Comparison of ENCODE assay signal across 8 mouse cellular contexts in the genomic region with DNA sequence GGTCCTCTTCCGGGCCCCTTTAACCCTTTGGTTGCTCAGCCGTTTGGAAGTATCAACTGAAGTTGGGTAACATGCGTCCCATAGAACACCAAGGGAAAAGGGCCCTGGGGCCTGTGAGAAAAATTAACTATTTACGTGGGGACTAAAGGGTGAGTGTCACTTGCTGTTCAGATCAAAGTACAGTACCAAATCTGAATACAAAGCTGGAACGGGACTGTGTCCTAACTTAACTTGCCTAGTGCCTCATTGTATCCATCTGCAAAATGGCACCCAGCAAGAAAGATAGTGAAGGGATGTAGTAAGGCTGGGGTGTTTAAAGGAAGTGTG. TPM values are rescaled to one million over a fixed set of nuclear protein-coding genes. Genes with fewer than 3 reads are reported as not detected.
DNase-seq lines count a peak whose midpoint lies in the region; ATAC-seq and TF ChIP-seq lines count a peak whose summit lies in the region.

No protein-coding gene starts in this region.

- TF ChIP-seq POLR2A in lung, adult 2 months (IDR thresholded peaks at IDR 0.05; ENCODE audit: borderline replicate concordance, extremely low read depth, low read depth, low read length): no peak

- WGBS in lung, adult 2 months: 11% methylated on average over 5 of the region's 5 CpGs
- WGBS in embryonic facial prominence, embryonic 13.5 days: 15% methylated on average over 5 of the region's 5 CpGs
- 14% methylated on average over 5 of the region's 5 CpGs for WGBS in intestine, embryonic 15.5 days
- WGBS in neural tube, embryonic 13.5 days: 23% methylated on average over 5 of the region's 5 CpGs

- no peak for DNase-seq in lung, adult 2 months
- DNase-seq in lung, postnatal 36 days: no peak
- no peak for DNase-seq in cerebellum, postnatal 14 days
- no peak for DNase-seq in urinary bladder, adult 18-20 months (ENCODE audit: low spot score in 2 of 2)

- H3K9me3 ChIP-seq in embryonic facial prominence, embryonic 13.5 days: no peaks in the 10 kb centered on the region
- no peaks in the 10 kb centered on the region for H3K9me3 ChIP-seq in intestine, embryonic 15.5 days
- H3K9me3 ChIP-seq in neural tube, embryonic 13.5 days: no peaks in the 10 kb centered on the region

- peak overlapping the region; percentile 88 for H3K4me2 ChIP-seq in embryonic facial prominence, embryonic 13.5 days
- H3K4me2 ChIP-seq in intestine, embryonic 15.5 days (replicated peaks): peak overlapping the region; percentile 83
- peak overlapping the region; percentile 73 for H3K4me2 ChIP-seq in neural tube, embryonic 13.5 days

- H3K36me3 ChIP-seq in embryonic facial prominence, embryonic 13.5 days: peaks cover 11% of the 10 kb centered on the region; the same call in 1 of the 2 replicates
- no peaks in the 10 kb centered on the region for H3K36me3 ChIP-seq in intestine, embryonic 15.5 days
- H3K36me3 ChIP-seq in neural tube, embryonic 13.5 days: no peaks in the 10 kb centered on the region

- H3K27me3 ChIP-seq in embryonic facial prominence, embryonic 13.5 days: 0 out of 2 replicates have a peak, but pooled peaks cover 3% of the 10 kb centered on the region
- H3K27me3 ChIP-seq in intestine, embryonic 15.5 days (replicated peaks): no peaks in the 10 kb centered on the region
- peaks cover 14% of the 10 kb centered on the region; the same call in 1 of the 2 replicates for H3K27me3 ChIP-seq in neural tube, embryonic 13.5 days

- TF ChIP-seq CTCF in lung, adult 2 months (IDR thresholded peaks at IDR 0.05; ENCODE audit: insufficient read depth, low read length): no peak

- peak overlapping the region; percentile 99 for H3K9ac ChIP-seq in embryonic facial prominence, embryonic 13.5 days
- peak overlapping the region; percentile 89 for H3K9ac ChIP-seq in intestine, embryonic 15.5 days
- H3K9ac ChIP-seq in neural tube, embryonic 13.5 days: peak overlapping the region; percentile 96

- no peak for ATAC-seq in embryonic facial prominence, embryonic 13.5 days (ENCODE audit: insufficient number of reproducible peaks, insufficient read depth, low FRiP score, low TSS enrichment, low read depth)
- no peak for ATAC-seq in intestine, embryonic 15.5 days
- ATAC-seq in neural tube, embryonic 13.5 days (ENCODE audit: low read depth): no peak
- ATAC-seq in inflammation-experienced regulatory T-cells, adult 6 months: no peak

- peak overlapping the region; percentile 98 for H3K27ac ChIP-seq in embryonic facial prominence, embryonic 13.5 days
- H3K27ac ChIP-seq in intestine, embryonic 15.5 days: peak overlapping the region; percentile 93
- peak overlapping the region; percentile 95 for H3K27ac ChIP-seq in neural tube, embryonic 13.5 days (replicated peaks)

- H3K4me3 ChIP-seq in lung, adult 2 months (replicated peaks; ENCODE audit: extremely low read depth, low read depth, low read length): peak overlapping the region; percentile 95
- peak overlapping the region; percentile 81 for H3K4me3 ChIP-seq in embryonic facial prominence, embryonic 13.5 days
- H3K4me3 ChIP-seq in intestine, embryonic 15.5 days (replicated peaks): peak overlapping the region; percentile 79
- H3K4me3 ChIP-seq in neural tube, embryonic 13.5 days: peak overlapping the region; percentile 79

- peaks cover 13% of the 10 kb centered on the region for H3K4me1 ChIP-seq in lung, adult 2 months (ENCODE audit: control insufficient read depth, insufficient read depth, low read length)
- peaks cover 43% of the 10 kb centered on the region for H3K4me1 ChIP-seq in embryonic facial prominence, embryonic 13.5 days
- H3K4me1 ChIP-seq in intestine, embryonic 15.5 days (replicated peaks): peaks cover 30% of the 10 kb centered on the region
- peaks cover 26% of the 10 kb centered on the region for H3K4me1 ChIP-seq in neural tube, embryonic 13.5 days (replicated peaks)

RNA-seq across cellular contexts. Expression of a gene that starts 0.5 kb away (rescaled TPM):
- polyA plus RNA-seq in lung, adult 2 months (2012; rRNA removed): 12.3 and 14.1 TPM in 2 replicates
- polyA plus RNA-seq in embryonic facial prominence, embryonic 13.5 days (2015; fragmentation: Nextera tagmentation; extraction: Ambion mirVana): 7.8 and 8.7 TPM in 2 replicates
- 8.0 and 8.6 TPM in 2 replicates for polyA plus RNA-seq in intestine, embryonic 15.5 days (2015; fragmentation: Nextera tagmentation; extraction: Ambion mirVana)
- 1.8 and 2.2 TPM in 2 replicates for polyA plus RNA-seq in neural tube, embryonic 13.5 days (2015; fragmentation: Nextera tagmentation; extraction: Ambion mirVana)
- polyA plus RNA-seq in inflammation-experienced regulatory T-cells, adult 6 months (2017; shearing (Covaris generic)): 1 to 10 TPM; 1.1 to 2.8 (median 2.0) TPM
